20 mouse cellular contexts compared by ENCODE assay signal in genomic region chr2:143192256-143193164, GRCm38 (mm10).
A peak's percentile ranks its signal among the peaks of the same experiment; 100 is the strongest.
DNase-seq lines count a peak whose midpoint lies in the region; ATAC-seq and TF ChIP-seq lines count a peak whose summit lies in the region.
"Had no signal": no experiment of that assay in that cellular context is flagged by ENCODE, and none has a peak within 500 bp of the region (broad histone marks: within the 10 kb centered on the region; RNA-seq: fewer than 3 reads in every experiment).

No protein-coding gene starts in this region.

- H3K4me2 ChIP-seq in neural tube, embryonic 13.5 days, result no peak overlapping the region
- H3K4me2 ChIP-seq in forebrain, embryonic 15.5 days (replicated peaks), result no peak overlapping the region
- H3K4me2 ChIP-seq in midbrain, postnatal 0 days (ENCODE audit: low read depth, low read length, poor library complexity, severe bottlenecking), result no peak overlapping the region
- H3K4me2 ChIP-seq: heart, embryonic 11.5 days; liver, embryonic 12.5 days had no signal

- H3K4me3 ChIP-seq in neural tube, embryonic 13.5 days, result no peak overlapping the region
- H3K4me3 ChIP-seq in forebrain, embryonic 15.5 days, result no peak overlapping the region
- H3K4me3 ChIP-seq in midbrain, embryonic 10.5 days, result no peak overlapping the region
- H3K4me3 ChIP-seq in midbrain, postnatal 0 days (ENCODE audit: low read depth, low read length), result no peak overlapping the region
- no peak overlapping the region for H3K4me3 ChIP-seq in heart, embryonic 10.5 days
- H3K4me3 ChIP-seq: left cerebral cortex, adult 2 months; liver, embryonic 12.5 days; megakaryocyte, embryonic 14.5 days had no signal

- no peaks in the 10 kb centered on the region for H3K9me3 ChIP-seq in neural tube, embryonic 13.5 days
- H3K9me3 ChIP-seq in forebrain, embryonic 15.5 days, result no peaks in the 10 kb centered on the region
- no peaks in the 10 kb centered on the region for H3K9me3 ChIP-seq in midbrain, embryonic 10.5 days (replicated peaks)
- H3K9me3 ChIP-seq in midbrain, postnatal 0 days (ENCODE audit: low read length), result no peaks in the 10 kb centered on the region
- no peaks in the 10 kb centered on the region for H3K9me3 ChIP-seq in heart, embryonic 10.5 days
- H3K9me3 ChIP-seq: liver, embryonic 12.5 days had no signal

- TF ChIP-seq CTCF in midbrain, postnatal 0 days (IDR thresholded peaks at IDR 0.05), result no peak

- H3K9ac ChIP-seq in neural tube, embryonic 13.5 days, result no peak overlapping the region
- no peak overlapping the region for H3K9ac ChIP-seq in forebrain, embryonic 15.5 days (replicated peaks)
- no peak overlapping the region for H3K9ac ChIP-seq in midbrain, postnatal 0 days (replicated peaks; ENCODE audit: low read length, poor library complexity, severe bottlenecking)
- H3K9ac ChIP-seq: liver, embryonic 12.5 days had no signal

- no peak for ATAC-seq in neural tube, embryonic 13.5 days (ENCODE audit: low read depth)
- ATAC-seq in forebrain, embryonic 15.5 days (replicated peaks), result peak; percentile 76
- peak; percentile 77 for ATAC-seq in midbrain, postnatal 0 days (ENCODE audit: low FRiP score)
- ATAC-seq: liver, embryonic 12.5 days had no signal

- no peaks in the 10 kb centered on the region for H3K27me3 ChIP-seq in neural tube, embryonic 13.5 days
- no peaks in the 10 kb centered on the region for H3K27me3 ChIP-seq in forebrain, embryonic 15.5 days
- H3K27me3 ChIP-seq in midbrain, embryonic 10.5 days (ENCODE audit: low read depth, poor library complexity, severe bottlenecking), result peaks cover 26% of the 10 kb centered on the region
- H3K27me3 ChIP-seq in midbrain, postnatal 0 days (ENCODE audit: insufficient read depth, low read length), result no peaks in the 10 kb centered on the region
- no peaks in the 10 kb centered on the region for H3K27me3 ChIP-seq in heart, embryonic 10.5 days (ENCODE audit: insufficient read depth, poor library complexity, severe bottlenecking)
- H3K27me3 ChIP-seq: liver, embryonic 12.5 days; megakaryocyte, embryonic 14.5 days had no signal

- WGBS in neural tube, embryonic 13.5 days, result 40% methylated on average over 8 of the region's 8 CpGs
- WGBS in forebrain, embryonic 15.5 days, result 34% methylated on average over 8 of the region's 8 CpGs
- whole genome bisulfite sequencing in midbrain, embryonic 10.5 days, result 47% methylated on average over 8 of the region's 8 CpGs
- WGBS in midbrain, postnatal 0 days, result 15% methylated on average over 8 of the region's 8 CpGs
- 67% methylated on average over 8 of the region's 8 CpGs for WGBS in heart, embryonic 10.5 days

- no peak for DNase-seq in neural tube, embryonic 10.5 days (ENCODE audit: extremely low spot score, low spot score)
- no peak for DNase-seq in midbrain, embryonic 10.5 days (ENCODE audit: low spot score)
- peak; percentile 32 for DNase-seq in midbrain, postnatal 0 days (ENCODE audit: low spot score)
- DNase-seq in left cerebral cortex, adult 18-20 months (ENCODE audit: low spot score in 2 of 2), result no peak
- no peak for DNase-seq in heart, embryonic 10.5 days (ENCODE audit: low spot score)
- no peak for DNase-seq in Muller cell, postnatal 12 days (ENCODE audit: inconsistent ontology term)
- DNase-seq: adrenal gland, adult 8-10 months; cerebellum, adult 9-11 months; heart, postnatal 10 days; kidney, adult 9 months; kidney, postnatal 25 days; lung, adult 2 months; spleen, adult 18-20 months; thymus, adult 18-20 months had no signal

- H3K4me1 ChIP-seq in neural tube, embryonic 13.5 days (replicated peaks), result no peaks in the 10 kb centered on the region; the same call in 1 of the 2 replicates
- peaks cover 10% of the 10 kb centered on the region for H3K4me1 ChIP-seq in forebrain, embryonic 15.5 days
- peaks cover 13% of the 10 kb centered on the region for H3K4me1 ChIP-seq in midbrain, embryonic 10.5 days
- H3K4me1 ChIP-seq in midbrain, postnatal 0 days (ENCODE audit: insufficient read depth, low read length), result no peaks in the 10 kb centered on the region
- H3K4me1 ChIP-seq in heart, embryonic 10.5 days, result no peaks in the 10 kb centered on the region
- H3K4me1 ChIP-seq: liver, embryonic 12.5 days; megakaryocyte, embryonic 14.5 days had no signal

- H3K27ac ChIP-seq in neural tube, embryonic 13.5 days (replicated peaks), result peak overlapping the region; percentile 70
- peak overlapping the region; percentile 77 for H3K27ac ChIP-seq in forebrain, embryonic 15.5 days (replicated peaks)
- H3K27ac ChIP-seq in midbrain, embryonic 10.5 days (replicated peaks), result 0 out of 2 replicates have a peak overlapping the region, but pooled peaks have one; percentile 6
- peak overlapping the region; percentile 70 for H3K27ac ChIP-seq in midbrain, postnatal 0 days (ENCODE audit: low read depth, low read length)
- no peak overlapping the region for H3K27ac ChIP-seq in heart, embryonic 10.5 days
- H3K27ac ChIP-seq: left cerebral cortex, adult 2 months; liver, embryonic 12.5 days had no signal

- no peaks in the 10 kb centered on the region for H3K36me3 ChIP-seq in neural tube, embryonic 13.5 days
- H3K36me3 ChIP-seq in forebrain, embryonic 15.5 days, result no peaks in the 10 kb centered on the region
- H3K36me3 ChIP-seq in midbrain, embryonic 10.5 days, result no peaks in the 10 kb centered on the region
- H3K36me3 ChIP-seq in midbrain, postnatal 0 days (ENCODE audit: insufficient read depth, low read length), result no peaks in the 10 kb centered on the region
- H3K36me3 ChIP-seq in heart, embryonic 10.5 days, result no peaks in the 10 kb centered on the region
- H3K36me3 ChIP-seq: liver, embryonic 12.5 days had no signal
